Mouse (Mus musculus): Measurements from ENCODE around the gene Pard6b.

Gene Pard6b

GRCm38 (mm10) chr2:168063712-168064111 is 17.1 kb upstream of the Pard6b start:
- no peak for DNase-seq (ENCODE audit: low spot score)

- no peak for DNase-seq (ENCODE audit: low spot score)
Observed at GRCm38 (mm10) chr2:168065511-168065910, 15.3 kb upstream of the Pard6b start.

GRCm38 (mm10) chr2:168066783-168067182 is 14.0 kb upstream of the Pard6b start:
- DNase-seq (ENCODE audit: low spot score) = no peak

GRCm38 (mm10) chr2:168070425-168070824 is 10.4 kb upstream of the Pard6b start:
- DNase-seq (ENCODE audit: low spot score) = no peak

GRCm38 (mm10) chr2:168072436-168073131 is 8.2 kb upstream of the Pard6b start:
- DNase-seq (ENCODE audit: low spot score) = peak; percentile 41

GRCm38 (mm10) chr2:168073722-168074121 is 7.1 kb upstream of the Pard6b start:
- no peak for DNase-seq (ENCODE audit: low spot score)

- DNase-seq (ENCODE audit: low spot score) = no peak
Observed at GRCm38 (mm10) chr2:168074457-168074856, 6.3 kb upstream of the Pard6b start.

GRCm38 (mm10) chr2:168076840-168077576 is 3.8 kb upstream of the Pard6b start:
- no peak for DNase-seq (ENCODE audit: low spot score)

- DNase-seq (ENCODE audit: low spot score) = no peak
Observed at GRCm38 (mm10) chr2:168078107-168078830, 2.5 kb upstream of the Pard6b start.

- peak; percentile 59 for DNase-seq (ENCODE audit: low spot score)
Observed at GRCm38 (mm10) chr2:168081299-168081932, 612 bp downstream of the Pard6b start.

GRCm38 (mm10) chr2:168081933-168082306 is 1.1 kb downstream of the Pard6b start:
- peak; percentile 23 for DNase-seq (ENCODE audit: low spot score)

GRCm38 (mm10) chr2:168083593-168083992 is 2.8 kb downstream of the Pard6b start:
- no peak for DNase-seq (ENCODE audit: low spot score)

- no peak for DNase-seq (ENCODE audit: low spot score)
Observed at GRCm38 (mm10) chr2:168084228-168084627, 3.4 kb downstream of the Pard6b start.

GRCm38 (mm10) chr2:168085621-168086265 is 4.9 kb downstream of the Pard6b start:
- DNase-seq (ENCODE audit: low spot score) = no peak

- no peak for DNase-seq (ENCODE audit: low spot score)
Observed at GRCm38 (mm10) chr2:168086318-168086717, 5.5 kb downstream of the Pard6b start.

- no peak for DNase-seq (ENCODE audit: low spot score)
Observed at GRCm38 (mm10) chr2:168086839-168087238, 6.0 kb downstream of the Pard6b start.

- no peak for DNase-seq (ENCODE audit: low spot score)
Observed at GRCm38 (mm10) chr2:168091560-168091959, 10.8 kb downstream of the Pard6b start.

- no peak for DNase-seq (ENCODE audit: low spot score)
Observed at GRCm38 (mm10) chr2:168093077-168093476, 12.3 kb downstream of the Pard6b start.

GRCm38 (mm10) chr2:168095077-168095476 is 14.3 kb downstream of the Pard6b start:
- no peak for DNase-seq (ENCODE audit: low spot score)

- no peak for DNase-seq (ENCODE audit: low spot score)
Observed at GRCm38 (mm10) chr2:168096487-168096886, 15.7 kb downstream of the Pard6b start.

GRCm38 (mm10) chr2:168098040-168098439 is 17.2 kb downstream of the Pard6b start:
- DNase-seq (ENCODE audit: low spot score) = peak; percentile 71

- no peak for DNase-seq (ENCODE audit: low spot score)
Observed at GRCm38 (mm10) chr2:168100008-168100407, 19.2 kb downstream of the Pard6b start.
